Mouse (Mus musculus) right cerebral cortex, postnatal 14 days (tissue): ENCODE results near the gene Cisd2.

Experiments
- DNase-seq: peaks from one replicate; pipeline ENCODE4 v3.0.0; 2022

Cisd2 gene

DNA sequence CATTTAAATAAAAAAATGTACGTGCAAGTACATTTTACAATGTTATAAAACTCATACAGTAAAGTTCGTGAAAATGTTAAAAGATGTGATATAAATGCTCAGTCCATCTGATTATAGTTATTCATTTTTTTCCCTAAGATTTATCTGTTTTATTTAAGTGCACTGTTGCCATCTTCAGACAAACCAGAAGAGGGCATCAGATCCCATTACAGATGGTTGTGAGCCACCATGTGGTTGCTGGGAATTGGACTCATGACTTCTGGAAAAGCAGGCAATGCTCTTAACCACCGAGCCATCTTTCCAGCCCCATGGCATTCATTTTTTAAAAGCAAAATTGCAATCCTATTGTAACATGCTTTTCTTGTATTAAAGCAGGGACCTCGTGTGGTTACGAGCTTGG lies 14.5 kb downstream of the Cisd2 start:
- DNase-seq = no peak

DNA sequence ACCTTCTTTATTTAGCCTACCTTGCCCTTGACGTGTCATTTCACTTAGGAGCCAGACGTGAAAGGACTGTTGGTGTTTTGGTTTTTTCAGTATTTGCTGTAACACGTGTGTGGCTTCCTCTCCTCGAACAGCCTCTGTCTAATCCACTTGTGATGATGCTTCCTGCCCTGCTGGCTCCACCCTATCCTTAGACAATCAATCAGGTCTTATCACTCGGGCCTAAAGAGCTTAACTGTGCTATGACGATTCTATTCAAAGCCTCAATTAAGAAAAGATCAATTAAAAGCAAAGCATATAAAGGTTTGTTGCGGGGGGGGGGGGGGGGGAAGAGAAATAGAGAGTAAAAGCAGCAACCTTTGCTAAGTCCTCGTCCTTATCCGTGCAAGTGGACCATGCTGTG lies 16.4 kb downstream of the Cisd2 start:
- no peak for DNase-seq

DNA sequence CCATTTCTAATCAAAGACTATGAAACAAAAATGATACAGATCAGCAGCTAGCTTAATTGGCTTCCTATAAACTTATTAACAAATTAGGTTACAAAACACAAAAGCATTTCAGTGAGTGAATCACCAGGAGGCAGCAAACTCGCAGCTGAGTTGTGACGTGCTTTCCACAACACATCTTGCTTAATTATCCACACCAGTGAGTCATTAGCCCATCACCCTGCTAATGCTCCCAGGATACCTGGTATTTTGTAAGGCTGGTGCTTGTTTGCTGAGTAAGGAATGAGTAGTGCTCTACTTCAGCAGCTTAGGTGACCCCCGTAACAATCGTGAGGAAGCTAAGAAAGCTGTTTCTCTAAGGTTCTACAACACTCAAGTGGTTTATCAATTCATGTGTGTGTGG lies 19.1 kb downstream of the Cisd2 start:
- no peak for DNase-seq

DNA sequence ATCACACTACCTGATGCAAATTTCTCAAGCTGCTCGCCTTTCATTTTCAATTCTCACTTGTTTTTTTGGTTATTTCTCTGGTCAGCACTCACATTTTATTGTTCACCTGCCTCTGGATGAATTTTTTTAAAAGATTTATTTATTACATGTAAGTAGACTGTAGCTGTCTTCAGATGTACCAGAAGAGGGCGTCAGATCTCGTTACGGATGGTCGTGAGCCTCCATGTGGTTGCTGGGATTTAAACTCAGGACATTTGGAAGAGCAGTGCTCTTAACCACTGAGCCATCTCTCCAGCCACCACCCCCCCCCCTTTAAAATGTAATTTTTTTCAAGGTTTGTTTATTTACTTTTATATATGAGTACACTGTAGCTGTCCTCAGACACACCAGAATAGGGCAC lies 19.9 kb downstream of the Cisd2 start:
- no peak for DNase-seq

GRCm38 (mm10) chr3:135403211-135403610 lies 20.5 kb downstream of the Cisd2 start:
- DNase-seq = no peak

DNA sequence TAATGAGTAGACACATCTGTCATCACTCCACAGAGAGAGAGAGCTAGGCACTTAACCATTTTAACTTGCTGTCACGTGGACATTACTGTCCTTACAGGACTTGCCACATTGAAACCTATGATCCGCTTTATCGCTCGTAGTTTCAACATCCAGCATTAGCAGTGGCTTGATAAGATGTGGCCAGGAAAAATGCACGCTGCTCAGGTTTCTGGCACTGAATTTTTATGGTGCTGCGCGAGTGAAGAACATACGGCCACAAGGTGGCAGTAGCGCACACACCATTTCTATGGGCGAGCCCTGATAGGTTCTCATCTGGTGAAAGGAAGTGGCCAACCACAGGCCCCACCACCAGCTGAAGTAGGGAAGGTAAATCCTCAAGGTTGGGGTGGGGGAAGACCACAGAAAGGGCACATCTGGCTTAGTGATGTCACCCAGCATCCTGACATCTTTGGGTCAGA lies 21.5 kb downstream of the Cisd2 start:
- peak; percentile 92 for DNase-seq

GRCm38 (mm10) chr3:135397112-135397511 lies 26.6 kb downstream of the Cisd2 start:
- no peak for DNase-seq

DNA sequence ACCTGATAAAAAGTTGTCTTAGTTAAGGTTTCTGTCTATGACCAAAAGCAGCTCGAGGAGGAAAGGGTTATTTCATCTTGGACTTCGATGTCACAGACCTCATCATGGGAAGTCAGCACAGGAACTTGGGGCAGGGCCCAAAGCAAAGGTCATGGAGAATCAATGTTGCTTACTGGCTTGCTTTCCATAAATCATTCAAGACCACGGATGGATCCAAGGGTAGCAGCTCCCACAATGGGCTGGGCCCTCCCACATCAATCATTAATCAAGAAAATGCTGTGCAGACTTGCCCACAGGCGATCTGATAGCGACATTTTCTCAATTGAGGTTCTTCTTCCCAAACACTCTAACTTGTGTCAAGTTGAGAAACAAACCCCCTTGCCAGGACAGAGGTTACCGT lies 27.6 kb downstream of the Cisd2 start:
- no peak for DNase-seq

- DNase-seq = no peak
Observed at GRCm38 (mm10) chr3:135395085-135395484, 28.6 kb downstream of the Cisd2 start.

DNA sequence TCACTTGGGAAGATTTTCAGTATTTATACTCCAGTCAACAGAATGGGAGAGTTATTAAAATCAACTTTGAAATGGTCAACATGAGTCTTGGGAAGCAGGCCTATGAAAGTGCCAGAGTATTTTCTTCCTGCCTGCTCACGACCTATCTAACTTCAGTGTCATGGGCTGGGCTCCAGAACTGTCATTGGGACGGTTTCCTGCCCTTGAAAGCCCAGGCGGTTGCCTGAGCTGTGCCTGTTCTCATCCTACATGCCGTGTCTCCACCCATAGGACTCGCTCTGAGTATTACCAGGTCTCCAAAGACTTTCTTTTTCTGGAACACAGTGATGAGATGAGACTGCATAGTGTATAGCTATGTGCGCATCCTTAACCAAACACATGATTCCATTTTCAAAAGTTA lies 30.5 kb downstream of the Cisd2 start:
- DNase-seq = no peak

DNA sequence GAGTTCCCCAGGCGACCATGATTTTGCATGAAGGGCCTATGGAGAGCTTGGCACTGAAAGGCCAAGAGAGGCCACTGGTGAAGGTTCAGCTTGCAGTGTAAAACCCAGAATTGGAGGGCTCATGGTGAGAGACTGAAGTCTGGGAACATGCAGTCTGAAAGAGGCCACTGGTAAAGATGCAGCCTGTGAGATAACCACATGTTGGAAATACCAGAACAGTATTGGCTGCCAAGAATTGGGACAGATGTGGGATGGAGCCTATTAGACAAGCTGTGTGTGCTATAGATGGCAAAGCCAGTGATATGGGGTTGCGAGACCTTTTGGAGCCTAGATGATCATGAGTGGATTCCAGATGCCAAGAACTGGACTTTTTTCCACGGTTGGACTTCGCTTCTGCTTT lies 43.9 kb downstream of the Cisd2 start:
- no peak for DNase-seq

- no peak for DNase-seq
Observed at GRCm38 (mm10) chr3:135377445-135377844, 46.3 kb downstream of the Cisd2 start.

- no peak for DNase-seq
Observed at GRCm38 (mm10) chr3:135375836-135376235, 47.9 kb downstream of the Cisd2 start.

DNA sequence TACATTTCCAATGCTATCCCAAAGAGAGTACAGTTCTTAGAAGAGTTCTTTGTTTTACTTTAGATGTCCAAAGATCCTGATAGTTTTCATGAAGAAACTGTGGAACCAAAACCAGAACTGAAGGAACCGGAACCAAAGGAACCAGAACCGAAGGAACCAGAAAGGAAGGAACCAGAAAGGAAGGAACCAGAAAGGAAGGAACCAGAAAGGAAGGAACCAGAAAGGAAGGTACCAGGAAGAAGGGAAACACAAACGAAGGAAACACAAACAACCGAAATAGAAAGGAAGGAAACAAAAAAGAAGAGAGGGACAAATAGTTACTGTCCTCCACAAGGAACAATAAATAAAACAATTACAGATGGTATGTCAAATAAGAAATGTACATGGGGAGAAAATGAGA lies 66.3 kb downstream of the Cisd2 start:
- DNase-seq = no peak
